Mouse (Mus musculus) lung, postnatal 36 days (tissue): ENCODE measurements around the gene Pitpnc1.

Source experiments
- DNase-seq: peaks from one replicate; pipeline ENCODE4 v3.0.0; 2022; ENCODE audit warnings: mixed read lengths

The Pitpnc1 gene

GRCm38 (mm10) chr11:107466611-107467391 lies 3.7 kb downstream of the Pitpnc1 start:
- no peak for DNase-seq

GRCm38 (mm10) chr11:107465969-107466368 lies 4.5 kb downstream of the Pitpnc1 start:
- DNase-seq = no peak

- DNase-seq = no peak
These were observed 5.5 kb downstream of the Pitpnc1 start for GRCm38 (mm10) chr11:107465041-107465440.

GRCm38 (mm10) chr11:107464141-107464540 lies 6.4 kb downstream of the Pitpnc1 start:
- peak; percentile 72 for DNase-seq

GRCm38 (mm10) chr11:107463251-107463681 lies 7.2 kb downstream of the Pitpnc1 start:
- DNase-seq = no peak

GRCm38 (mm10) chr11:107462478-107462877 lies 8.0 kb downstream of the Pitpnc1 start:
- no peak for DNase-seq

GRCm38 (mm10) chr11:107459828-107460227 lies 10.7 kb downstream of the Pitpnc1 start:
- DNase-seq = no peak

GRCm38 (mm10) chr11:107458986-107459385 lies 11.5 kb downstream of the Pitpnc1 start:
- DNase-seq = no peak

- no peak for DNase-seq
These were observed 12.2 kb downstream of the Pitpnc1 start for GRCm38 (mm10) chr11:107458286-107458685.

- DNase-seq = no peak
These were observed 13.2 kb downstream of the Pitpnc1 start for GRCm38 (mm10) chr11:107457282-107457681.

- DNase-seq = no peak
These were observed 15.7 kb downstream of the Pitpnc1 start for GRCm38 (mm10) chr11:107454546-107455462.

- no peak for DNase-seq
These were observed 18.4 kb downstream of the Pitpnc1 start for GRCm38 (mm10) chr11:107452053-107452452.

GRCm38 (mm10) chr11:107451106-107451505 lies 19.4 kb downstream of the Pitpnc1 start:
- DNase-seq = peak; percentile 66

- peak; percentile 64 for DNase-seq
These were observed 20.4 kb downstream of the Pitpnc1 start for GRCm38 (mm10) chr11:107450097-107450496.

GRCm38 (mm10) chr11:107449169-107449910 lies 21.2 kb downstream of the Pitpnc1 start:
- DNase-seq = no peak

- DNase-seq = no peak
These were observed 22.6 kb downstream of the Pitpnc1 start for GRCm38 (mm10) chr11:107447915-107448314.

GRCm38 (mm10) chr11:107447349-107447748 lies 23.1 kb downstream of the Pitpnc1 start:
- peak; percentile 66 for DNase-seq

GRCm38 (mm10) chr11:107446650-107447049 lies 23.8 kb downstream of the Pitpnc1 start:
- no peak for DNase-seq

GRCm38 (mm10) chr11:107445683-107446082 lies 24.8 kb downstream of the Pitpnc1 start:
- no peak for DNase-seq

GRCm38 (mm10) chr11:107443121-107444095 lies 27.1 kb downstream of the Pitpnc1 start:
- no peak for DNase-seq

GRCm38 (mm10) chr11:107441050-107441449 lies 29.4 kb downstream of the Pitpnc1 start:
- DNase-seq = no peak

- no peak for DNase-seq
These were observed 32.4 kb downstream of the Pitpnc1 start for GRCm38 (mm10) chr11:107438140-107438539.
